Mouse (Mus musculus) G1E-ER4 (cell line): ENCODE results near the gene Nde1. TPM values are rescaled to one million over a fixed set of nuclear protein-coding genes. Genes with fewer than 3 reads are reported as not detected.

Source experiments
- GATA1 ChIP-seq: IDR thresholded peaks from one replicate; pipeline ENCODE4 v1.8.0; 2012; ENCODE audit warnings: low read length, inconsistent platforms
- polyA plus RNA-seq: library from polyadenylated mRNA; stranded (reverse); fragments of >175 nt; gene quantifications from 2 replicates; pipeline ENCODE4 v1.2.3, GENCODE M21; 2012

The Nde1 gene
- polyA plus RNA-seq, 1 experiment = 52.6 TPM

- TF ChIP-seq GATA1 = no peak
These were observed 6.8 kb upstream of the Nde1 start for GRCm38 (mm10) chr16:14156312-14156711.

GRCm38 (mm10) chr16:14158536-14158935 is 4.5 kb upstream of the Nde1 start:
- TF ChIP-seq GATA1 = no peak

GRCm38 (mm10) chr16:14158936-14159745 is 3.9 kb upstream of the Nde1 start:
- TF ChIP-seq GATA1 = no peak

GRCm38 (mm10) chr16:14159746-14160131 is 3.3 kb upstream of the Nde1 start:
- no peak for TF ChIP-seq GATA1

- no peak for TF ChIP-seq GATA1
These were observed 2.1 kb upstream of the Nde1 start for GRCm38 (mm10) chr16:14160941-14161340.

GRCm38 (mm10) chr16:14163731-14164130 is 656 bp downstream of the Nde1 start:
- TF ChIP-seq GATA1 = no peak

- TF ChIP-seq GATA1 = no peak
These were observed 3.4 kb downstream of the Nde1 start for GRCm38 (mm10) chr16:14166490-14166889.

GRCm38 (mm10) chr16:14169706-14170105 is 6.6 kb downstream of the Nde1 start:
- TF ChIP-seq GATA1 = no peak

- no peak for TF ChIP-seq GATA1
These were observed 15.0 kb downstream of the Nde1 start for GRCm38 (mm10) chr16:14178041-14178440.

GRCm38 (mm10) chr16:14180163-14180733 is 17.2 kb downstream of the Nde1 start:
- TF ChIP-seq GATA1 = no peak

- no peak for TF ChIP-seq GATA1
These were observed 19.3 kb downstream of the Nde1 start for GRCm38 (mm10) chr16:14182360-14182759.

GRCm38 (mm10) chr16:14183856-14184255 is 20.8 kb downstream of the Nde1 start:
- TF ChIP-seq GATA1 = no peak

- TF ChIP-seq GATA1 = no peak
These were observed 22.4 kb downstream of the Nde1 start for GRCm38 (mm10) chr16:14185516-14185915.

- no peak for TF ChIP-seq GATA1
These were observed 31.3 kb downstream of the Nde1 start for GRCm38 (mm10) chr16:14194164-14194950.

- no peak for TF ChIP-seq GATA1
These were observed 32.4 kb downstream of the Nde1 start for GRCm38 (mm10) chr16:14195427-14195826.

GRCm38 (mm10) chr16:14198798-14199197 is 35.7 kb downstream of the Nde1 start:
- TF ChIP-seq GATA1 = no peak
